7 mouse cellular contexts compared by ENCODE assay signal in genomic region chr8:105634771-105635458, GRCm38 (mm10). TPM values are rescaled to one million over a fixed set of nuclear protein-coding genes. Genes with fewer than 3 reads are reported as not detected.
DNase-seq lines count a peak whose midpoint lies in the region; ATAC-seq and TF ChIP-seq lines count a peak whose summit lies in the region.

No protein-coding gene starts in this region.

- H3K4me1 ChIP-seq in lung, embryonic 16.5 days (replicated peaks; ENCODE audit: control insufficient read depth, insufficient read depth, low read length), result peaks cover 22% of the 10 kb centered on the region
- peaks cover 32% of the 10 kb centered on the region for H3K4me1 ChIP-seq in forebrain, embryonic 10.5 days
- H3K4me1 ChIP-seq in limb, embryonic 14.5 days (ENCODE audit: control insufficient read depth, insufficient read depth, low read length), result peaks cover 13% of the 10 kb centered on the region
- peaks cover 15% of the 10 kb centered on the region for H3K4me1 ChIP-seq in stomach, embryonic 16.5 days (ENCODE audit: control insufficient read depth, insufficient read depth, low read length)

- H3K4me3 ChIP-seq in lung, embryonic 16.5 days (ENCODE audit: low read length), result peak overlapping the region; percentile 90
- peak overlapping the region; percentile 94 for H3K4me3 ChIP-seq in forebrain, embryonic 10.5 days
- H3K4me3 ChIP-seq in limb, embryonic 14.5 days (replicated peaks; ENCODE audit: low read length), result peak overlapping the region; percentile 96; the same call in 1 of the 2 replicates
- peak overlapping the region; percentile 89 for H3K4me3 ChIP-seq in stomach, embryonic 16.5 days (replicated peaks; ENCODE audit: low read length)

- ATAC-seq in lung, embryonic 16.5 days (ENCODE audit: low read depth), result no peak
- no peak for ATAC-seq in limb, embryonic 14.5 days (ENCODE audit: low FRiP score, low read depth)
- ATAC-seq in stomach, embryonic 16.5 days (ENCODE audit: insufficient read depth, low FRiP score), result no peak
- no peak for ATAC-seq in cerebellum, adult (ENCODE audit: insufficient number of reproducible peaks, low FRiP score, low TSS enrichment)

- no peak for TF ChIP-seq POLR2A in limb, embryonic 14.5 days (IDR thresholded peaks at IDR 0.05; ENCODE audit: borderline replicate concordance, extremely low read depth, insufficient read depth, insufficient read length)

- peak overlapping the region; percentile 67 for H3K4me2 ChIP-seq in lung, embryonic 16.5 days (ENCODE audit: low read depth, low read length)
- peak overlapping the region; percentile 82 for H3K4me2 ChIP-seq in limb, embryonic 14.5 days (replicated peaks; ENCODE audit: low read depth, low read length, severe bottlenecking)
- H3K4me2 ChIP-seq in stomach, embryonic 16.5 days (ENCODE audit: low read depth, low read length), result peak overlapping the region; percentile 83

- peak overlapping the region; percentile 99 for H3K9ac ChIP-seq in lung, embryonic 16.5 days (ENCODE audit: low read length)
- H3K9ac ChIP-seq in limb, embryonic 14.5 days (ENCODE audit: low read depth, low read length, severe bottlenecking), result no peak overlapping the region
- peak overlapping the region; percentile 100; the same call in 1 of the 2 replicates for H3K9ac ChIP-seq in stomach, embryonic 16.5 days (ENCODE audit: low read length)

- H3K27me3 ChIP-seq in lung, embryonic 16.5 days (ENCODE audit: control insufficient read depth, insufficient read depth, low read depth, low read length), result no peaks in the 10 kb centered on the region
- H3K27me3 ChIP-seq in forebrain, embryonic 10.5 days (ENCODE audit: poor library complexity, severe bottlenecking), result no peaks in the 10 kb centered on the region
- H3K27me3 ChIP-seq in limb, embryonic 14.5 days (ENCODE audit: control insufficient read depth, insufficient read depth, low read length), result no peaks in the 10 kb centered on the region
- no peaks in the 10 kb centered on the region for H3K27me3 ChIP-seq in stomach, embryonic 16.5 days (ENCODE audit: control insufficient read depth, insufficient read depth, low read length)

- 86% methylated on average over 2 of the region's 2 CpGs for WGBS in lung, embryonic 16.5 days
- 90% methylated on average over 2 of the region's 2 CpGs for WGBS in forebrain, embryonic 10.5 days
- 87% methylated on average over 2 of the region's 2 CpGs for WGBS in limb, embryonic 14.5 days
- 80% methylated on average over 2 of the region's 2 CpGs for WGBS in stomach, embryonic 16.5 days

- H3K27ac ChIP-seq in lung, embryonic 16.5 days (ENCODE audit: low read length), result no peak overlapping the region
- peak overlapping the region; percentile 100; the same call in 1 of the 2 replicates for H3K27ac ChIP-seq in forebrain, embryonic 10.5 days
- H3K27ac ChIP-seq in limb, embryonic 14.5 days (replicated peaks; ENCODE audit: low read depth, low read length), result no peak overlapping the region
- no peak overlapping the region for H3K27ac ChIP-seq in stomach, embryonic 16.5 days (ENCODE audit: low read length)

- H3K36me3 ChIP-seq in lung, embryonic 16.5 days (ENCODE audit: control insufficient read depth, insufficient read depth, low read length), result no peaks in the 10 kb centered on the region
- H3K36me3 ChIP-seq in forebrain, embryonic 10.5 days (replicated peaks), result peaks cover 14% of the 10 kb centered on the region
- peaks cover 10% of the 10 kb centered on the region; the same call in 1 of the 2 replicates for H3K36me3 ChIP-seq in limb, embryonic 14.5 days (ENCODE audit: control insufficient read depth, insufficient read depth, low read length)
- no peaks in the 10 kb centered on the region for H3K36me3 ChIP-seq in stomach, embryonic 16.5 days (ENCODE audit: control insufficient read depth, insufficient read depth, low read length)

- no peaks in the 10 kb centered on the region for H3K9me3 ChIP-seq in lung, embryonic 16.5 days (ENCODE audit: control insufficient read depth, low read length)
- H3K9me3 ChIP-seq in forebrain, embryonic 10.5 days, result no peaks in the 10 kb centered on the region
- no peaks in the 10 kb centered on the region for H3K9me3 ChIP-seq in limb, embryonic 14.5 days (ENCODE audit: control insufficient read depth, low read length)
- H3K9me3 ChIP-seq in stomach, embryonic 16.5 days (replicated peaks; ENCODE audit: control insufficient read depth, low read length), result no peaks in the 10 kb centered on the region

- DNase-seq in lung, postnatal 4 days, result no peak
- DNase-seq in forebrain, embryonic 10.5 days (ENCODE audit: extremely low spot score, low spot score), result no peak
- DNase-seq in limb, embryonic 14.5 days (ENCODE audit: low spot score), result no peak
- DNase-seq in yolk sac, embryonic 10.5 days (ENCODE audit: low spot score), result no peak

RNA-seq across cellular contexts. Expression of gene Ctcf, which starts 1.5 kb away (rescaled TPM):
- 112 and 116 TPM in 2 replicates for polyA plus RNA-seq in lung, embryonic 16.5 days (2015; fragmentation: Nextera tagmentation; extraction: Ambion mirVana)
- 146 and 150 TPM in 2 replicates for polyA plus RNA-seq in forebrain, embryonic 10.5 days (2016; fragmentation: Nextera tagmentation; extraction: Ambion mirVana)
- 39.1 and 48.1 TPM in 2 replicates for polyA plus RNA-seq in limb, embryonic 14.5 days (2012; rRNA removed)
- 97.8 and 107 TPM in 2 replicates for polyA plus RNA-seq in limb, embryonic 14.5 days (2014; fragmentation: Nextera tagmentation; extraction: Ambion mirVana)
- polyA plus RNA-seq in stomach, embryonic 16.5 days (2015; fragmentation: Nextera tagmentation; extraction: Ambion mirVana), result 76.0 and 76.1 TPM in 2 replicates

RNA-seq across cellular contexts. Expression of gene Agrp, which starts 2.3 kb away (rescaled TPM):
- 0.60 TPM in 1 of 2 replicates, not detected in the other for polyA plus RNA-seq in lung, embryonic 16.5 days (2015; fragmentation: Nextera tagmentation; extraction: Ambion mirVana)
- polyA plus RNA-seq in forebrain, embryonic 10.5 days (2016; fragmentation: Nextera tagmentation; extraction: Ambion mirVana), result 0.38 and 0.84 TPM in 2 replicates
- polyA plus RNA-seq in limb, embryonic 14.5 days (2012; rRNA removed), result 1.0 and 1.7 TPM in 2 replicates
- 2.5 and 2.6 TPM in 2 replicates for polyA plus RNA-seq in limb, embryonic 14.5 days (2014; fragmentation: Nextera tagmentation; extraction: Ambion mirVana)
- polyA plus RNA-seq in stomach, embryonic 16.5 days (2015; fragmentation: Nextera tagmentation; extraction: Ambion mirVana), result 0.81 and 0.99 TPM in 2 replicates

RNA-seq across cellular contexts. Expression of gene Ripor1, which starts 29.9 kb away (rescaled TPM):
- polyA plus RNA-seq in lung, embryonic 16.5 days (2015; fragmentation: Nextera tagmentation; extraction: Ambion mirVana), result 33.1 and 36.8 TPM in 2 replicates
- polyA plus RNA-seq in forebrain, embryonic 10.5 days (2016; fragmentation: Nextera tagmentation; extraction: Ambion mirVana), result 13.9 and 14.4 TPM in 2 replicates
- polyA plus RNA-seq in limb, embryonic 14.5 days (2012; rRNA removed), result 25.0 and 34.3 TPM in 2 replicates
- polyA plus RNA-seq in limb, embryonic 14.5 days (2014; fragmentation: Nextera tagmentation; extraction: Ambion mirVana), result 18.7 and 22.1 TPM in 2 replicates
- 21.9 and 23.3 TPM in 2 replicates for polyA plus RNA-seq in stomach, embryonic 16.5 days (2015; fragmentation: Nextera tagmentation; extraction: Ambion mirVana)

RNA-seq across cellular contexts. Expression of gene Carmil2, which starts 51.2 kb away (rescaled TPM):
- 0.58 and 0.79 TPM in 2 replicates for polyA plus RNA-seq in lung, embryonic 16.5 days (2015; fragmentation: Nextera tagmentation; extraction: Ambion mirVana)
- polyA plus RNA-seq in forebrain, embryonic 10.5 days (2016; fragmentation: Nextera tagmentation; extraction: Ambion mirVana), result 0.71 and 1.1 TPM in 2 replicates
- 2.1 and 2.3 TPM in 2 replicates for polyA plus RNA-seq in limb, embryonic 14.5 days (2012; rRNA removed)
- 0.63 and 0.66 TPM in 2 replicates for polyA plus RNA-seq in limb, embryonic 14.5 days (2014; fragmentation: Nextera tagmentation; extraction: Ambion mirVana)
- 0.55 and 0.74 TPM in 2 replicates for polyA plus RNA-seq in stomach, embryonic 16.5 days (2015; fragmentation: Nextera tagmentation; extraction: Ambion mirVana)
